Mouse (Mus musculus) kidney, adult 11 months (tissue): ENCODE results near the gene Rras2.

Experiments
- DNase-seq: peaks from one replicate; pipeline ENCODE4 v3.0.0; 2022

Rras2 gene

GRCm38 (mm10) chr7:114070458-114070840 is 47.1 kb downstream of the Rras2 start:
- no peak for DNase-seq

GRCm38 (mm10) chr7:114069726-114070457 is 47.7 kb downstream of the Rras2 start:
- no peak for DNase-seq

DNA sequence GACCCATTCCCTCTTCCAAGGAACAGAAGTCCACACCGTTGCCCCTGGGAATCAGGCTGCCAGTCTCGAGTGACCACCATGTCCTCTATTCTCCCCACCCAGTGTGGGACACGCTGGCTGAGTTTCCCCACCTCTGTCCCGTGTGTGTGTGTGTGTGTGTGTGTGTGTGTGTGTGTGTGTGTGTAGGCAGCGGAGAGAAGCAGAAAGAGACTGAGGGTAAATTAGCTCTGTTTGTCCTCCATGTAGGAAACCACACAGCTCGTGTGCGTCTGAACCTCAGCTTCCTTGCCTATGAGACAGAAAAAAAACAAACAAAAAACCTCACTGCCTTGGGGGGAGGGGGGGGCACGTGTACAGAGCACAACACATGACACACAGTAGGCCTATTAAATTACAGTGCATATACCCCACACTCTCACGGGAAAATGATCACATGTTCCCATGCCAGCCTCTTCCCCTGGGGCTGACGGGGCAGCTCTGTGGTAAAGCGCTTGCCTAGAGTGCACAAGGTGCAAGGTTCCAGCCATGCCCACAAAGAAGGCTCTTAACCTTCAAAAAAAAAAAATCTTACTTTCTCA is 48.5 kb downstream of the Rras2 start:
- DNase-seq, result no peak

DNA sequence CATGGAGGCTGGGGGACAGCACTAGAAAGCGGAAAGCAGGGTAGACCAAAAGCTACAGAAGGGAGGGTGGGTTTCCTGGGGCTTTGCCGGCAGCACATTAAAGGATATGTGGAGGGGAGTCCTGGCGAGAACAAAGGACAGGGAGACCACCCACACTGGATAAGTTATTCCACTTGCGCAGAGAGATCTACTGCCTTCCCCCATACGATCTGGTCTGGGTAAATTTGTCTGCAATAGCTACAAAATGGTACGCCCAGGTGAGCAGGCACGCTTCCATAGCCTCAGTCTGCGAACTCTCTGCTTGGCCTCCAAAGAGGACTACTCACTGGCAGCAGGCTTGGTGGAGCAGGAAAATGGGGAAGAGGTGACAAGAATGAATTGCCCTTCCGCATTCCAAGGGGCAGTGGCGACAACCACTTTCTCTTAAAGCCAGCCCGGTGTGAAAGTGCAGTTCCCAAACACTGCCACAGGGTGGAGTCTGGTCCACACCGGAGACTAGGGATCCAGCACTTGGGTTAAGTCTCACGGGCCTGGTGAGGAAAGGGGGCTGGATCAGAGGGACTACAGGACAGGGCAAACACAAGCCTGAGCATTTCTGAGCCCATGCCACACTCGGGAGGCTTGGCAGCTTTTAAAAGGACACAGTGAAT is 50.9 kb downstream of the Rras2 start:
- peak; percentile 93 for DNase-seq

GRCm38 (mm10) chr7:114065407-114066185 is 52.0 kb downstream of the Rras2 start:
- no peak for DNase-seq

DNA sequence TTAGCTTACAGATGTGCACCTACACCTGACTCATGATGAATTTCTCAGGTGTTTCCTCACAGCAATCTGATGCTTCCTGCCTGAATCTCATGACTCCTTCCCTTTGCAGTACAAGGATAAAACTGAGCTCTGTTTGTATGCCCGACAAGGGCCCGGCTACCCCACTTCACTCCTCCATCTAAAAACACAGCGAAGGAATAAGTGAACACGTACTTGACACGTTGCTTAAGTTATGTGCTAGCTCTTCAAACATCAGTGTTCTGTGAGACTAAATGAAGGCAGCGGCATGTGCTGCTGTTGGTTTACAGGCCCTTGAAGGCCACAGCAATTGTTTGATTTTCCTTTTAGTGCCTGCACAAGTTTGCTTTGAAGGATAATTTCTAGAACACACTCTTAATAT is 53.6 kb downstream of the Rras2 start:
- no peak for DNase-seq

DNA sequence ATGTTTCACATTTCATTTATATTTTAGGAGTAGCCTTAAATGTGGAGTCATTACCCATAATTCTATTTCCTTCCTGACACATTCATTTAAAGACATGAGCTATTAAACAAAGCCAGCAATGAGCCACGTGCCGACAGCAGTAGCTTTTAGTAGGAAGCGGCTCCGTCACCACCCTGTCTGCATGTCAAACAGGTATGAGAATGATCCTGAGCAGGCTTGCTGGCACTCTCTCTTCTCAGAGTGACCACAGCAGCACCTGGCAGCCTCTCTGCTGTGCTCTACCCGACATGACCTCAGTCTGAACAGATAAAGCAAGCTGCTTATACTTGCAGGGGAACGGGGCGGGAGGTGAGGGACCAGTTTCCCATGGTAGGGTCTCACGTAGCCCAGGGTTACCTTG is 54.0 kb downstream of the Rras2 start:
- DNase-seq, result no peak

DNA sequence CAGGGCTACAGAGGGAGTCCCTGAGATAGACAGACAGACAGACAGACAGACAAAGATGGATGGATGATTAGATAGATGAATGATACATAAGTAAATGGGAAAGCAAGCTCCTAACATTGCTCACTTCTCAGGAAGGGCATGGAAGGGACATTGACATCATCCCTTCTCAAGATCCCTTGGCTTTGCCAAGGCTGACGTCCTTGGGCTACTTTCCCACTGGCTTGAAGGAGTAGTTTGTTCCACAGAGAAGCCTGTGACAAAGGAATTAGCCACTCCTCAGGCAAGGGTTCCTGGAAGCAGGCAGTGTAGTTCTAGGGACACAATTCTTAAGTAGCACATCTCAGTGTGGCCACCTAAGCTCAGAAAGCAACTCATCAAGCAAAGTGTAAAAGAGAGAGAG is 55.1 kb downstream of the Rras2 start:
- no peak for DNase-seq

DNA sequence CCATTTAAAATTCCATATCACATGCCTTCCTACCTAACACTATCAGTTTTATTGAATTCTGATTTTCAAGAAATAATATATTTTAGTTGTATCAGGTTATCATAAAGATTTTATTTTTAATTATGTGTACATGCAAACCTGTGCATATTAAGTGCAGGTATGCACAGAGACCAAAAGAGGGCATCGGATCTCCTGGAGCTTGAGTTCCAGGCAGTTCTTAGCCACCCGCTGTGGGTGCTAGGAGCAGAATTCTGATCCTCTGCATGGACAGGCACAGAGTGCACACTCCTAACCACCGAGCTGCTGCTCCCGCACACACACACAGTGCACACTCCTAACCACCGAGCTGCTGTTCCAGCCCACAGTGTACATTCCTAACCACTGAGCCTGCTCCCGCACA is 57.1 kb downstream of the Rras2 start:
- DNase-seq, result no peak

DNA sequence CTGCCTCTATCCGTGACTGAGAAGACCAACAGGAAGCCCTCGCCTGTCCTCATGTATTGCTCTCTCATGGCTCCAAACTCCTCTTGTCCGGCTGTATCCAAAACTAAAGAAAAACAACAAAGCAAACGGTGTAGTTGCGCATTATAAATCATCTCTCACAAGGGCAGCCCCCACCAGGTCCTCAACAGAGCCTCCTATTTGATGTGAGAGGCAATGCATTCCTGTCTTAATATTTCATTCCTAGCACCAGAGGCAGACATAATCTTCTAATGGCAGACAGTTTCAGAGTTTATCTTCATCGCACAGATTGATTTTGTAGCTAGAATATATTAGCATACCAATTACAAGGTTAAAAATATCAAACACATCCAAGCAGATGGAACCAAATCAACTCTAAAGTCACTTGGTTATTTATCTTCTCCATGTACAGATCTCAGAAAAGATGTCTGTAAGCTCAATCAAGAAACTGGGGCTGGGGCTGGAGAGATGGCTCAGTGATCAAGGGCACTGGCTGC is 58.6 kb downstream of the Rras2 start:
- DNase-seq, result no peak

GRCm38 (mm10) chr7:114058166-114058565 is 59.4 kb downstream of the Rras2 start:
- DNase-seq, result no peak

DNA sequence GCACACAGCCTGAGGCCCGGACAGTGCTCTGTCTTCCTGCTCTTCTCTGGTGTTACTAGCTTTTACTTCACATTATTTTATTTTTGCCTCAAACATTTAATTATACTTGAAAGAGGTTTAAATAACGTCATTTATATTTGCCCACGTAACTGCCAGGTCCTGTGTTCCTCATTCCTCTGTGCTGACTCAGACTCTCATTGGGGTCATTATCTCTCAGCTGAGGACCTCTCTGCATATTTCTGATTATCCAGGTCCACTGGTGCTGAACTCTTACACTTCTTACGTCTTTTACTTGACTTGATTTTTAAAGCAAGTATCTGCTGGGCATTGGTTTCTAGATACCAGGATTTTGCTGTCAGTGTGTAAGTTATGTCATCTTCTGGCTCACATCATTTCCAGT is 63.9 kb downstream of the Rras2 start:
- no peak for DNase-seq

DNA sequence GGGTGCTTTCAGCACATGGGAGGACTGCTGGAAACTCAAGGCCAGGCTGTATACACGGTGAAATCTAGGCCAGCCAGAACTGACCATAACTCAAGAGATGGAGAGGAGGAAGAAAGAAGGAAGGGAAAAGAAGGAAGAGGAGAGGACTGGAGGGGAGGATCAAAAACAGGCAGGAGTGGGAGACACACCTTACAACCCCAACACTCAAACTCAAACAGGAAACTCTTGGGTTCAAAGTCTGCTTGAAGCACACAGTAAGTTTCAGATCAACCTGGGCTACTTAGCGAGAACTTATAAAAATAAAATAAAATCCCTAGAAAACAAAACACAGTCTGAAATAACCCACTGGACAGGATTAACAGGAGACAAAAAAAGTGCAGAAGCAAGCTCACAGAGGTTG is 71.8 kb downstream of the Rras2 start:
- no peak for DNase-seq

GRCm38 (mm10) chr7:114043929-114044549 is 73.5 kb downstream of the Rras2 start:
- no peak for DNase-seq

- DNase-seq, result no peak
These were observed 74.3 kb downstream of the Rras2 start for GRCm38 (mm10) chr7:114042973-114043928.

DNA sequence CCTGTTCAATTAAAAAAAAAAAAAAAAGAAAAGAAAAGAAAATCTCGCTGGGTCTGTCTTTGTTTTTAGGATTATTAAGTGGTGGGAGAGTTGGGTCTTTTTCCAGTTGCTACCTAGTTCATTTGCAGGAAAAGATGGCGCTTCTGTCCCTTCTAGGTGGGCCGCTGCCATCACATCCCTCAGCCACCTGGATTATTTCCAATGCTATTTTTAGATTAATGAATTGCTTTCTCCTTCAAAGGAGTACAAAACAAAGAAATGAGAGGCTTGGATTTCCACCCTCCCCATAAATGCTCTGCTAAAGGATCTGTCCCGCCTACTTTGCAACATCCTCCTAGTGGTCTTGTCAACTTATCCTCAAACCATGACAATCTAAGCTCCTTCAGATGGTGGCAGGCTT is 76.2 kb downstream of the Rras2 start:
- no peak for DNase-seq

DNA sequence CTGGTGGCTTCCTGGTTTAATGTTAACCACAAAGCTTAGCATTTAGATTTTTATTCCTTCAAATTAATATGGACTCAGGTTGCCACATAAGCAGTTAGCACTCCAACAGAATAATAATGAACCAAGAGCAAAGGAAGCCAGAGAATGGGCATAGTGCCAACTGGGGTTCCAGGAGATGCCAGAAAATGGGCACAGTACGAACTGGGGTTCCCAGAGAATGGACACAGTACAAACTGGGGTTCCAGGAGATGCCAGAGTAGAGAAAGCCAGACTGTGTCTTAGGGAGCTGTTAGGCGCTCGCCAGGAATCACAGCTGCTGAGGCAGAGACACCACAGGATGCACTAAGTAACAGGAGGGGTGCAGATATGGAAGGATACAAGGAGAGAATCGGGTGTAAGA is 80.3 kb downstream of the Rras2 start:
- DNase-seq, result no peak

GRCm38 (mm10) chr7:114029596-114029995 is 88.0 kb downstream of the Rras2 start:
- peak; percentile 44 for DNase-seq

DNA sequence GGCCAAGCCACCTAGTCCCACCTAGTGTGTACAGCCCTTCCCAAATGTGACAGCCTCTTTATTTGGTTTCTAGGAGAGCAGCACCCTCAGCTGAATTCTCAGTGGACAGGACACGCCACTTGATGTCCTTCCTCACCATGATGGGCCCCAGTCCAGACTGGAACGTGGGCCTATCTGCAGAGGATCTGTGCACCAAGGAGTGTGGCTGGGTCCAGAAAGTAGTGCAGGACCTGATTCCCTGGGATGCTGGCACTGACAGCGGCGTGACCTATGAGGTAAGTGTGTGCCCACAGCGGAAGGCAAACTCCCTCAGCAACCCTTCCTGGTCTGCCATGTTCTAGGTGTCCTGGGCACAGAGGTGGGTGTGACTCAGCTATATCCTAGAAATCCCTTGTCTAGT is 88.8 kb downstream of the Rras2 start:
- DNase-seq, result no peak

DNA sequence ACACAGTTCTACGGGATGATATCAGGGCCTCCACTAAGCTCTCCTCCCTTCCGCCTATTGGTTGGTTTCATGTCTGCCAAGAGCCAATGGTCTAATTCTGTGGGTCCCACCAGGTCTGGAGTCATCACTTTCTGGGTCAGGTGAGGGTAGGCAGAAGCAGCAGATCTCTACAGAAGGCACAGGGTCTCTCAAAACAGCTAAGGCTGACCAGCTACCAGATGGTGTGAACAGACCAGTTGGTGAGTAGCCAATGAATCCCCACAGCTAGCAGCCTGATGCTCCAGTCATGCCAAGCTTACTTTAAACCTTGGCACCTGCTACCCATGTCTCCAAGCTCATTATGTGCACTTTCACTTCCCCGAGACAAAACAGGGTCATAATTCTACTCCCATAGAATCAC is 90.2 kb downstream of the Rras2 start:
- DNase-seq, result no peak

DNA sequence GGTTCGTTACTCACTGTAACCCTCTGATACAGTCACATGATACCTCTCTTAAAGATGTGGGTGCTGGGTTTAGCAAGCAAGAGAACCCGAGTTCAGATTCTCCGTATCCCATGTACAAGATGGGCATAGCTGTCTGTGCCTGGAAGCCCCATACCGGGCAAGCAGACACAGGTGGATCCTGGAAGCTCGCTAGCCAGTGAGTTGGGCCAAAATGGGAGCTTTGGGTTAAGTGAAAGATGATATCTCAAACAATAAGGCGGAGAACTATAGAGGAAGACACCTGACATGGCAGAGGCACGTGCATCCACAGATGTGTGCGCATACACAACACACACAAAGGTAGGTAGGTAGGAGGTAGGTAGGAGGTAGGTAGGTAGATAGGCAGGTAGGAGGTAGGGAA is 90.7 kb downstream of the Rras2 start:
- DNase-seq, result no peak

DNA sequence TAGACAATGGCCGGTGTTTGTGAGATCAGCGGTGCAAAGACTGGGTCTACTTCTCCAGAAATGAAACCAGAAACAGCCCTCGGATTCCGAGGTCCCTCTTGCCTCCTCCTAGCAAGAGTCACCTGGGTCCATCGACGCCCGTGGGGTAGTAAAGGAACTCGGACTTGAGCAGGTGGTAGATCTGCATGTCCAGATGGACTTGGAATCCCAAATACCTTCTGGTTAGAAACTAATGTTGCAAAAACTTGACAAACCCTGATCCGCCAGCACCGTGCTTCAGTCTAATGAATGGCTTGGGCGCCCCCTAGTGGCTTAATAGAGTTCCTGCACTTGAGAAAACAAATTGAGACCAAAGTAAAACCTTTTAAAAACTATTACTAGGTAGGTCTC is 96.9 kb downstream of the Rras2 start:
- peak; percentile 53 for DNase-seq
